Mouse (Mus musculus) forebrain, embryonic 16.5 days (tissue): ENCODE measurements around the gene Gm21887. TPM values are rescaled to one million over a fixed set of nuclear protein-coding genes. Genes with fewer than 3 reads are reported as not detected.
"Not testable (repeated sequence)": the region's sequence is repeated elsewhere in the genome, so short reads cannot be mapped to it uniquely, and the experiment has no call there.

Experiments used
- ATAC-seq: fragments of 200-750 bp; cut with Nextera tagmentation; 2 replicates; pipeline ENCODE4 v1.8.0; 2017; ENCODE audit warnings: mild to moderate bottlenecking, moderate library complexity
- H3K27ac ChIP-seq: fragments of 300-500 bp; sonication (generic); 2 replicates; pipeline ENCODE4 v1.5.1; 2014; ENCODE audit warnings: low read length, control low read depth
- H3K27me3 ChIP-seq: fragments of 300-500 bp; sonication (generic); replicated peaks from 2 replicates; pipeline ENCODE4 v1.6.1; 2014; ENCODE audit warnings: low read length; ENCODE audit not compliant: control insufficient read depth, insufficient read depth
- H3K36me3 ChIP-seq: fragments of 300-500 bp; sonication (generic); 2 replicates; pipeline ENCODE4 v1.6.1; 2014; ENCODE audit not compliant: control insufficient read depth, insufficient read depth
- H3K4me1 ChIP-seq: fragments of 300-500 bp; sonication (generic); replicated peaks from 2 replicates; pipeline ENCODE4 v1.6.1; 2014; ENCODE audit warnings: low read length; ENCODE audit not compliant: control insufficient read depth, insufficient read depth
- H3K4me2 ChIP-seq: fragments of 300-500 bp; sonication (generic); 2 replicates; pipeline ENCODE4 v1.6.1; 2014; ENCODE audit warnings: mild to moderate bottlenecking, low read length, control low read depth
- H3K4me3 ChIP-seq: fragments of 300-500 bp; sonication (generic); replicated peaks from 2 replicates; pipeline ENCODE4 v1.5.1; 2014; ENCODE audit warnings: mild to moderate bottlenecking, low read length, control low read depth
- H3K9ac ChIP-seq: fragments of 300-500 bp; sonication (generic); replicated peaks from 2 replicates; pipeline ENCODE4 v1.6.1; 2014; ENCODE audit warnings: low read depth, low read length, control low read depth
- H3K9me3 ChIP-seq: fragments of 300-500 bp; sonication (generic); 2 replicates; pipeline ENCODE4 v1.6.1; 2016; ENCODE audit warnings: low read length; ENCODE audit not compliant: control insufficient read depth
- WGBS: fragments of 180-500 bp; shearing (Covaris S2); extraction: QIAGEN DNeasy Blood & Tissue Kit; methylation state at CpG from one replicate; pipeline ENCODE4 v1.1.7; 2014; 5-methylcytosine and 5-hydroxymethylcytosine counted together
- polyA plus RNA-seq: library from polyadenylated mRNA; unstranded; fragments of >200 nt; fragmentation: Nextera tagmentation; extraction: Ambion mirVana; gene quantifications from 2 replicates; pipeline ENCODE4 v1.2.1, GENCODE M21; 2015

Gene Gm21887
- polyA plus RNA-seq, 1 experiment from 2014 or later: 293 TPM

DNA sequence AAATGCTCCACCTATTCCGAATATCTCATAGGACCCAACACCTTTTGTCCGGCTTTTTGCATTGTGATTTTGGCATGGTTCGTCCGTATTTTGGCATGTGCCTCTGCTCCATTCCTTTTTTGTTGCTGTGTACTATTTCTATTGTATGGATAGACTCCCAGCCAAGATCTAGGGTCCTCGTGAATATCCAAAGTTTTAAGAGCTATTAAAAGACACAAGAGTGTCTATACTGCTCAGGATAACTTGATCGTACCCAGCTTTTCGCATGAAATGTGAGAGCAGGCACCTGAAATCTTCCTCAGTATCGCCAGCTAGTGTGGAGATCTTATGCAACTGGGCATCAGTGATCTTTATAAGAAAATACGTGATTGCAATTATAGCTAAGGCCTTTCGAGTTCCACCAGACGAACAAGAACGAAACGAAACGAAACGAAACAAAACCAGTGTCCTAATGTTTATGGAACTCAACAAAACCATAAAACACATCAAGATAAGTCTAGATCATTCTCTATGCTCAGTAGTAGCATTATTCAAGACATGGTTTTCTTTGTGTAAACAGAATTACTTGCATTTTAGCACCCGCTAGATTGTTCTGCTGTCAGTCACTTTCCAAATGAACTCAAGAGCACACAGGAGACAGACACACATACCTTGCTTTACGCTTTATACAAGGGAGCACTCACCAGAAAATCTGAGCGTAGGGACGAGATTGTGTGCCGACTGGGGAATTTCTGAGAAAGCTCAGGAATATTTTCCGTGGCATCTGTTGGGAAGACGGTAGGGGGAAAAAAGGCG lies 26.7 kb upstream of the Gm21887 start:
- 88% methylated on average over 23 of the region's 23 CpGs for WGBS
- H3K4me3 ChIP-seq, H3K9ac ChIP-seq, H3K27me3 ChIP-seq, H3K4me2 ChIP-seq, ATAC-seq, H3K27ac ChIP-seq: not testable (repeated sequence)
- Histone ChIP-seq H3K9me3 (peaks cover 22% of the 10 kb centered on the region), H3K4me1 (peaks cover 10% of the 10 kb centered on the region), H3K36me3 (peaks cover 28% of the 10 kb centered on the region)

DNA sequence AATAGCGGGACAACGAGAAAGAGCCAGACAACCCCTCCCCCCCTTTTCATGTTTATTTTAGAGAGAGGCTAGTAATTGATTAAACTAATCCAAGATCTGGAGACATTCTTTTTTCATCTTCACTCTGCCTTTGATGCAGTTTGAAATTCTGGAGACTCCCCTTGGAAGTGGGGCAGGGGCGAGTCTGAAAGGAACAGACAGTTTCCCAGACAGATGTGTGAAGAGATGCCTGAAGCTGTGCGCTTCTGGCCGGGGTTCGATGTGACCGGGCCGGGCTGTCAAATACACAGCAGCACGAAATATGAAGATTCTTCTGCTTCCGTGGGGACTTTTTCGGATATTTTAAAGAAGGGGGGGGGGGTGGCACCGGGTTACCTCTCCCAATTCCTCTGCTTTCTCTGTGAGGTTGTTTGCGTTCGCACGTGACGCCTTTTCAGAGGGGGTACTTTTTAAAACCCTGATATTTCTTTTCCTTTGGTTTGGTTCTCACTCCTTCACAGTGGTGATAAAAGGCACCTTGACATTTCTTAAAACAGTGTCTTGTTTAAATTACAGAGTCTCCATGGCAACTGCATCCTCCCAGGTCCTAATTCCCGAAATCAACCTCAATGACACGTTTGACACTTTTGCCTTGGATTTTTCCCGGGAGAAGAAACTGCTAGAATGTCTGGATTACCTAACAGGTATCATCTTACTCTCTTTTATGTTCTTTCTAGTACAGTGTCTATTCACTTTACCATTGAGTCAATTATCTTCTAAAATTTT lies 25.9 kb upstream of the Gm21887 start:
- not testable (repeated sequence) for H3K4me2 ChIP-seq, H3K9ac ChIP-seq, H3K27ac ChIP-seq, H3K4me3 ChIP-seq, H3K27me3 ChIP-seq, ATAC-seq
- peaks cover 10% of the 10 kb centered on the region for H3K4me1 ChIP-seq
- H3K9me3 ChIP-seq: peaks cover 25% of the 10 kb centered on the region
- WGBS: 85% methylated on average over 19 of the region's 19 CpGs
- peaks cover 31% of the 10 kb centered on the region for H3K36me3 ChIP-seq

DNA sequence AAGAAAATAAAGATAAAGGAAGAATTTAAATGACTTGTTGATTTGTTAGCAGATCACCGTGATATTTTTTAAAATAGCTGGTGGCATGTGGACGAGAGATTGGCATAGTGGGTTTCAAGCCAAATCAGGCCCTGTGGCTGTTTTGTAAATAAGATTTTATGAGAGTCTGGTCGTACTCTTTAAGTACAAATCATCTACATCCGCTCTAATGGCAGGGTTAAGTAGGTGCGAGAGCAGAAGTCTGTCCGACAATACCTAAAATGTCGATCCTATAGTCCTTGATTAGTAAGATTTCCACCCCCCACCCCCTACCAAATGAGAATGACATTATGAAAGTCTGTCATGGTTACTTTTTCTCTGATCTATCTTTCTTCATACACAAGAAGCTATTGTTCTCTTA lies 25.1 kb upstream of the Gm21887 start:
- WGBS: 90% methylated on average over 7 of the region's 7 CpGs
- H3K36me3 ChIP-seq: peaks cover 37% of the 10 kb centered on the region

DNA sequence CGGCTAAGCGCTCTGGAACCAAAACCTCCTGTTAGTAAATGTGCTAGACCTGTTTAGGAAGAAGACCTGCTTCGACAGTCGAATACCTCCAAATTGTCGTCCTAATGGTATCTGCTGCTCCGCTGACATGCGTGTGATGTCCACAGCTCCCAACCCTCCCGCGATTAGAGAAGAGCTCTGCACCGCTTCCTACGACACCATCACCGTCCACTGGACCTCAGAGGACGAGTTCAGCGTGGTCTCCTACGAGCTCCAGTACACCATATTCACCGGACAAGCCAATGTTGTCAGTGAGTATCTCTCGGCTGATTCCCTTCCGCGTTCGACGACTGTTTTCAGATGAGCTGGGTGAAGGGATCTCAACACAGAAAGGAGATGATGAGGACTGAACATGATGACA lies 24.6 kb upstream of the Gm21887 start:
- H3K4me1 ChIP-seq, H3K27me3 ChIP-seq, H3K9ac ChIP-seq, H3K4me2 ChIP-seq, ATAC-seq, H3K27ac ChIP-seq, H3K4me3 ChIP-seq: not testable (repeated sequence)
- WGBS: 94% methylated on average over 21 of the region's 21 CpGs
- Histone ChIP-seq H3K9me3 (peaks cover 35% of the 10 kb centered on the region), H3K36me3 (peaks cover 39% of the 10 kb centered on the region)

More for the DNA sequence above, 25.1 kb upstream of the Gm21887 start:
- H3K27ac ChIP-seq, H3K4me3 ChIP-seq, H3K4me2 ChIP-seq, H3K27me3 ChIP-seq, H3K9ac ChIP-seq, H3K4me1 ChIP-seq, ATAC-seq: not testable (repeated sequence)
- H3K9me3 ChIP-seq: peaks cover 31% of the 10 kb centered on the region

DNA sequence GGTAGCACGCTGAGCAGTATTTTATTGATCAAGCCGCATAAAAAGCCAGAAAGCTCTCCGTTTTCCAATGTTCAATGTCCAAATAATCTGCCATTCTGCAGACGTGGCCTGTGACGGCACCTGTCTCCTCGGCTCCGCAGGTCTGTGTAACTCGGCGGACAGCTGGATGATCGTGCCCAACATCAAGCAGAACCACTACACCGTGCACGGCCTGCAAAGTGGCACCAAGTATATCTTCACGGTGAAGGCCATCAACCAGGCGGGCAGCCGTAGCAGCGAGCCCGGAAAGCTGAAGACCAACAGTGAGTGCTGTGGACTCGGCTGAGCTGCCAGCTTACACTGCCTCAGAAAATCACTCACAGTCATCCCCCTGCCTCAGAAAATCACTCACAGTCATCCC lies 23.7 kb upstream of the Gm21887 start:
- H3K4me3 ChIP-seq, H3K4me1 ChIP-seq, H3K27me3 ChIP-seq, H3K4me2 ChIP-seq, H3K9ac ChIP-seq, H3K27ac ChIP-seq: not testable (repeated sequence)
- WGBS: 84% methylated on average over 18 of the region's 18 CpGs
- Histone ChIP-seq H3K9me3 (peaks cover 42% of the 10 kb centered on the region), H3K36me3 (peaks cover 46% of the 10 kb centered on the region)
- ATAC-seq: peak; percentile 18

DNA sequence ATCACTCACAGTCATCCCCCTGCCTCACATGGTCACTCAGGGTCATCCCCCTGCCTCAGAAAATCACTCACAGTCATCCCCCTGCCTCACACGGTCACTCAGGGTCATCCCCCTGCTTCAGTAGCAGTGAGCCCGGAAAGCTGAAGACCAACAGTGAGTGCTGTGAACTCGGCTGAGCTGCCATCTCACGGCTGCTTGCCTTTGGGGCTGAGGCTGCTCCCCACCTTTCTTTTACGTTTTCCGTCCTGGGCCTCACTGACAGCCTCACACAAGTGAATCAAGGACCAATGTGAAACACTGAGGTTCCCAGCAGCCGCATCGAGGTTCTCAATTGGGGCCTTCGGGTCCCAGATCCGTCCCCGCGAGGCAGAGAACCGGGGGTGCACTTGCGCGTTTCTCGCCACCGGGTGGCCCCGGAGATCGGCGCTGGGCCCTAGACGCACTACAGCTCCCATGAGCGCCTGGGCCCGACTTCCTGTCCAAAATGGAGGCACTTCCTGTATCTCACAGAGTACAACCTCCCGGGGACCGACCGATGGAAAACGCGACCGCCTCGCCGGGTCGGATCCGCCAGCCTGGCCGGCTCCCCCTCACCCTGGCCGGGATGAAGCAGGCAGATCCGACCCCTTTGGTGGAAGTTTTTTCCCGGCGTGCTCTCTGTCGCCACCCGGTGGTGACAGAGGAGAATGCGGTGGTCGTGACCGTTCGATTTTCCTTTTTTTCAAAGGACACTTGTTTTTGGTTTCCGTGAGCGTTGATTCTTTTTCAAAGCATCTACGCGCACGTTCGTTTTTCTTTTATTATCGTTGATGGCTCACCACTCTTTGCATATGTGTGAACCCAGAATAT lies 22.7 kb upstream of the Gm21887 start:
- ATAC-seq: peak; percentile 95
- H3K9ac ChIP-seq: peak overlapping the region; percentile 20
- H3K27me3 ChIP-seq, H3K4me1 ChIP-seq: not testable (repeated sequence)
- H3K4me3 ChIP-seq: peak overlapping the region; percentile 33
- WGBS: 42% methylated on average over 47 of the region's 51 CpGs
- peak overlapping the region; percentile 36 for H3K4me2 ChIP-seq
- H3K9me3 ChIP-seq: peaks cover 41% of the 10 kb centered on the region
- H3K27ac ChIP-seq: peak overlapping the region; percentile 26; the same call in 1 of the 2 replicates
- peaks cover 44% of the 10 kb centered on the region for H3K36me3 ChIP-seq

DNA sequence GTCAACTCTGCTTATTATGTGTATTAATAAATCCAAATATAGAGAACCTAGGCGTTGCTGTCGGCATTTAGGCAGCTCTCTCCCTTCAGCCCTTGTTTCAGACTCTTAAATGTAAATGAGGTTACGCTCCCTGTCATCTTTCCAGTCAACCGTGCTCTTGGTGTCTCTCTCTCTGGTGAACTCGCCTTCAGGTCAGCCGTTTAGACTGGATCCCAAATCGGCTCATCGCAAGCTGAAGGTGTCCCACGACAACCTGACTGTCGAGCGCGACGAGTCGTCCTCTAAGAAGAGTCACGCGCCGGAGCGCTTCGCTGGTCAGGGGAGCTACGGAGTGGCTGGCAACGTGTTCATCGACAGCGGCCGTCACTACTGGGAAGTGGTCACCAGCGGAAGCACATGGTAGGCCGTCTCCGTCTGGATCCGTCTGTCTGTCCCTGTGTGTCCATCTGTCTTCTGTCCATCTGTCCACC lies 22.1 kb upstream of the Gm21887 start:
- Histone ChIP-seq H3K27ac (peak overlapping the region; percentile 7; the same call in 1 of the 2 replicates), H3K9me3 (peaks cover 39% of the 10 kb centered on the region), H3K36me3 (peaks cover 38% of the 10 kb centered on the region)
- H3K9ac ChIP-seq, H3K27me3 ChIP-seq, H3K4me2 ChIP-seq, H3K4me1 ChIP-seq, H3K4me3 ChIP-seq: not testable (repeated sequence)
- ATAC-seq: peak; percentile 12
- 87% methylated on average over 28 of the region's 28 CpGs for WGBS

DNA sequence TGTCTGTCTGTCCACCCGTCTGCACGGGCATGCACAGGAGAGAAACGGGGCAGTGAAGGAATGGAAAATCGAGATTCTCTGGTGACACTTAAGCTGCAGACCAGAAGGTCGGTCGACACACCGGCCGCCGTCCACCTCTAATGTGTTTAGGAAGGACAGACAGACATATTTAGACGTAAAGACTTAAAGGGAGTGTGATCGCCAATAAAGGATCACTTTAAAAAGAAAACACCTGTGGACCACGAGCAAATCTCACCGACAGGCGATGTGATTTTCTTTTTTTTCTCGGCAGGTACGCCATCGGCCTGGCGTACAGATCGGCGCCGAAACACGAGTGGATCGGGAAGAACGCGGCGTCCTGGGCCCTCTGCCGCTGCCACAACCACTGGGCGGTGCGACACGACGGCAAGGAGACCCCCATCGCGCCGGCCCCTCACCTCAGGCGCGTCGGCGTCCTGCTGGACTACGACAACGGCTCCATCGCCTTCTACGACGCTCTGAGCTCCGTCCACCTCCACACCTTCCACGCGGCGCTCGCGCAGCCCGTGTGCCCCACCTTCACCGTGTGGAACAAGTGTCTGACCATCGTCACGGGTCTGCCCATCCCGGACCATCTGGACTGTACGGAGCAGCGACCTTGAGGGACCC lies 20.8 kb upstream of the Gm21887 start:
- H3K9ac ChIP-seq, H3K4me1 ChIP-seq, H3K27ac ChIP-seq, H3K4me3 ChIP-seq, ATAC-seq, H3K27me3 ChIP-seq, H3K4me2 ChIP-seq: not testable (repeated sequence)
- WGBS: 92% methylated on average over 56 of the region's 56 CpGs
- Histone ChIP-seq H3K36me3 (peaks cover 34% of the 10 kb centered on the region), H3K9me3 (peaks cover 33% of the 10 kb centered on the region)
